Mouse (Mus musculus) retina, embryonic 14.5 days (tissue): ENCODE results near the gene Fth1.
A peak's percentile ranks its signal among the peaks of the same experiment; 100 is the strongest.

ENCODE experiments used
- DNase-seq: peaks from one replicate; pipeline ENCODE4 v3.0.0-alpha.2; 2015; ENCODE audit warnings: low spot score

Gene Fth1

GRCm38 (mm10) chr19:9992011-9992958 is 11.9 kb downstream of the Fth1 start:
- DNase-seq = no peak

DNA sequence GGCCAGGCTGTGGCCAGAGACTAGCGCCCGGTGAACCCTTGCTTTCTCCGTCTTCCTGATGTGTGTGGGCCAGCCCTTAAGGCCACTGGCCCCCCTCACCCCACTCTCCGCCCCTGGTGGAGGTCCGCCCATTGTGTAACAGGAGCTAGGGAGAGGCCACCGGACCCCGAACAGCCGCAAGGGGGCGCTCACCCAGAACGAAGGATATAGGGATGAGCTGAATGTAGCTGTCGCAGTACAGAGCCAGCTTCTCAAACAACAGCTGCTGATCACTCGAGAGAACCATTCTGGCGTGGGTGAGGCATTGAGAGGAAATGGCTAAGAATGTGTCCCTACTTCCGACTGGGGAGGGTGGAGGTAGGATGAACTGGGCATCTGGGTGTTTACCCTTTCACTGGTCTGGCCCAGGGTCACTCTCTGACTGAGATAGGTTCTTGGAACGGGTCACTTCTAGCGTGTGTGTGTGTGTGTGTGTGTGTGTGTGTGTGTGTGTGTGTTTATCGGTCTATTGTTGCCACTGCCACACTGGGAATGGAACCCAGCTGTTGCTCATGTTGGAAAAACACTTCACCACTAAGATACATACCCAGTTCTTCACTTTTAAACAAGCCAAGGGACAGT is 12.7 kb downstream of the Fth1 start:
- DNase-seq = peak; percentile 95

- DNase-seq = no peak
Observed at GRCm38 (mm10) chr19:9997204-9998062, 17.0 kb downstream of the Fth1 start.

DNA sequence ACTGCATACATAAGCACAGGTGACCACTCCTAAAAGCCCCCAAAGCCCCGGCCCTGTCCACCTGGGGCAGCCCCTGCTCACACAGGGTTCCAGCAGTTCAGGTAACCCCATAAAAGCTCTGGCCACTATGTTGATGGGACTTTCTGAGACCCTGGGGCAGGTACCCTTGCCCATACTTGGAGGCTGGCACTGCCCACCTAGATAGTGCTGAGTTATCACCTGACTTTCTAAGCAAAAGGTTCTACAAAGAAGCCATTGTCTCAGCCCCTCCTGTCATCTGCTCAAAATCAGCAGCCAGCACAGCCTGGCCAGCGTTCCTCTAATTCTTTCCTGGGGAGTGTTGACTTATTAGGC is 17.6 kb downstream of the Fth1 start:
- DNase-seq = no peak

DNA sequence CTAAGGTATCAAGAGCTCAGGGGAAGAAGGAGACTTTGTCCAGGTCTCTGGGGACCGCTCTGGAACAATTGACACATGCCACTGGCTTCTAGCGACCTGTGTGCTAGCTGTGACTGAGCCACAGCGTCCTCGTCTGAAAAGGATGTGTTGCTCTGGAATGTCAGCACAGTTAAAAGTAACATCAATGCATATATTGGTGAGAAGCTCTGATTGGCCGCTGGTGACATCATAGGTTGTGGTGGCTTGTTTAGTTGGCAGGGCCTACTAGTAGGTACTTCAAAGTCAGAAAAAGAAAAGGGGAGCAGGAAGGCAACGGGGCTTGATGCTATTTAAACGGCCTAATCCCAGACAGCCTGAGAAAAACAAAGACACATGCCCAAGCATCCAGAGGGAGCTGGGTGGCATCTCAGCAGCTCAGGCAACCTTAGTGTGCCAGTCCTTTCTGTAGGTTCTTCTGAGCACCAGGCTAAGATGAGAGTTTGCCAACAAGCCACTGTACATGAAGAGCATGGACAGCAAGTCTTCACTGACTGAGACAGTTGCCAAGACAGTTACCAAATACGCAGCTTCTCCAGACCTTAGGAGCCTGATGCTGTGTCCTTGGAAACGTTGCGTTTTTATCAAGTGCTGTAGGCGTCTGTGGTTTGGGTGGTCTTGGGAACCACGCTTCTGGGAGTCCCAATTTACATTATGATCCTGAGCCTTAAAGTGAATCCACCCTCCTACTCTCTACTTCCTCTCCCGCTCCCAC is 18.5 kb downstream of the Fth1 start:
- DNase-seq = no peak

GRCm38 (mm10) chr19:10000330-10000729 is 19.9 kb downstream of the Fth1 start:
- DNase-seq = peak; percentile 80

GRCm38 (mm10) chr19:10001206-10001969 is 21.0 kb downstream of the Fth1 start, which contains the start of the genes Best1 and Rab3il1:
Gene Best1, minus strand, starts transcription at chr19:10001633.
Gene Rab3il1, plus strand, starts transcription at chr19:10001669.
- DNase-seq = no peak

DNA sequence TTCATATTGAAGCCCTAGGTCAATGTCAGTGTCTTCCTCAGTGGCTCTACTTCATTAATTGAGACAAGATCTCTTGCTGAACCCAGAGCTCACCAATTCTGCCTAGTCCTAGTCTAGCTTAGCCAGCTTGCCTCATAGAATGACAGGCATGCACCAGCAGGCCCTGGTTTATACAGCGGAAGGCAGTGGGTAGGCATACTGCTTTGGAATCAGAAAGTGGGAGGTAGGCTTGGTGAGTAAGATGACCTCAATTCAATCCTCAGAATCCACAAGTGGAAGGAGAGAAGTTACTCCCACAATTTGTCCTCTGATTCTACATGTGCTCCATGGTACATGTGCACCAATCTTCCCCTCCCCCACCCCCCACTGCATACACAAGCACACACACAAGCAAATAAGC is 23.3 kb downstream of the Fth1 start:
- DNase-seq = no peak

DNA sequence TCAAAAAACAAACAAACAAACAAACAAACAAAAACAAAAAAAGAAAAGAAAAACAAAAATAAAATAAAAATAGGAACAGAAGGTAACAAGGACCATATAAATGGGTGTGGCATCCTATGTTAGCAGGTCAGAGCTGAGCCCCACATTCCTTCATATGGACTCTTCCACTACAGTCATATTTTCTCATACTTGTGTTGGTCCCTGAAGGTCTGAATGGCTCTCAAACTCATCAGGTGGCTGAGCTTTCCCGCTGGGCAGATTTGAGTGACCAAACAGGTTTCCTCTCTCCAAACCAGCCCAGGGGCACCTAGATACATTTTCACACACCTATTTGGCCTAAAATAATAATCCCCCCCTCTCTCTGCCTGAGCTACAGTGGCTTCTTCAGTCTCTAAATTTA is 31.0 kb downstream of the Fth1 start:
- DNase-seq = no peak

GRCm38 (mm10) chr19:10012827-10013278 is 32.5 kb downstream of the Fth1 start:
- DNase-seq = no peak

GRCm38 (mm10) chr19:10013348-10013747 is 33.0 kb downstream of the Fth1 start:
- no peak for DNase-seq

DNA sequence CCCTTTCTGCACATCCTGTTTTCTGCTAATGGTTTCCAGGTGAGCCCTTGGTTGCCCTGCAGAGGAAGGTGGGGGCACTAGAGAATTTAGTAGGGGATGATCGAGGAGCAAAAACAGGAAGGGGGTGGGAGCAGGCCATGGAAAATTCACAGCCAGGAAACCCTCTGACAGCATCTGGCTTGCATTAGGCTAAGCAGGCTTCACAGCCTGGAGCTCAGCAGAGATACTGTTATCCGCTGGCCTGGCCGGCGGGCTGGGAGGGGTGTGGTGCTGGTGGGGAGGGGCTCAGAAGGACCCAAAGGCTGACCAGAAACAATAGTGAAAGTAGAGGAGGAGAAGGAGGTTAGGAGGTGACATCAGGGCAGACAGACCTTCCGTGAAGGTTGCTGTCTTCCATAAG is 33.5 kb downstream of the Fth1 start:
- no peak for DNase-seq

- DNase-seq = no peak
Observed at GRCm38 (mm10) chr19:10014824-10015223, 34.4 kb downstream of the Fth1 start.

DNA sequence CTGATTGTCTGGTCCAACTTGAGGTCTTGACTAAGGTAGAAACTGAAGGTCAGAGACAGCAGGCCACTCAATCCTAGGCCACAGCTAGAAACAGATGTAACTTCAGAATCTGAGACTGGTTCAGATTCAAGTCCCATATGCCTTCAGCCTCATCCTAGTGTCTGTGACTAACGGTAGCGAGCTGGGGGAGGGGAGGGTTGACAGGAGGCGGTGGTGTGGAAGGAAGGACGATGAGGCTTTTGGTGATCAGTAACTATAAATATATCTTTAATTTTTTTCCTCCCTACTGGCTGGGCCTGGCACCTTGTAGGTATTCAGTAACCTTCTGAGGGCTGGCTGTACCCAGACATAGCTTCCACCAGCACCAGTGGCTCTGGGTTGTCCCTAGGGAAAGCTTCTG is 35.0 kb downstream of the Fth1 start:
- no peak for DNase-seq

DNA sequence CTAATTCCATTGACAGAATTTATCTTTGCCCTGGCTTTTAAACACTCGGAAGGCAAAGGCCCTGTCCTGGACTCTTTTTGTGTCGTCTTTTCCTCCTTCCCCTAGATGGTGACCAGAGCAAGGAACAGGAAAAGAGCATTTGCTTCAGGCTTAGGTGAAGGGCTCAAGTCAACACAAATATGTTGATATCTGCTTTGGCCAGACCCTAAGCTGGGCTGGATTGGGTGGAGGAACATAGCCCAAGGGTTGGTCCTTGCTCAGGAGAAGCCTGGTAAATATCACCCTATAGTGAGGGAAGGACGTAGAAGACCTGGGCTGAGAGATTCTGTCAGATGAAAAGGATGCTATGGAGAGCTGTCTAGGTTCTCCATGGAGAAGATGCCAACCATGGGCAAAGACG is 35.8 kb downstream of the Fth1 start:
- DNase-seq = no peak

DNA sequence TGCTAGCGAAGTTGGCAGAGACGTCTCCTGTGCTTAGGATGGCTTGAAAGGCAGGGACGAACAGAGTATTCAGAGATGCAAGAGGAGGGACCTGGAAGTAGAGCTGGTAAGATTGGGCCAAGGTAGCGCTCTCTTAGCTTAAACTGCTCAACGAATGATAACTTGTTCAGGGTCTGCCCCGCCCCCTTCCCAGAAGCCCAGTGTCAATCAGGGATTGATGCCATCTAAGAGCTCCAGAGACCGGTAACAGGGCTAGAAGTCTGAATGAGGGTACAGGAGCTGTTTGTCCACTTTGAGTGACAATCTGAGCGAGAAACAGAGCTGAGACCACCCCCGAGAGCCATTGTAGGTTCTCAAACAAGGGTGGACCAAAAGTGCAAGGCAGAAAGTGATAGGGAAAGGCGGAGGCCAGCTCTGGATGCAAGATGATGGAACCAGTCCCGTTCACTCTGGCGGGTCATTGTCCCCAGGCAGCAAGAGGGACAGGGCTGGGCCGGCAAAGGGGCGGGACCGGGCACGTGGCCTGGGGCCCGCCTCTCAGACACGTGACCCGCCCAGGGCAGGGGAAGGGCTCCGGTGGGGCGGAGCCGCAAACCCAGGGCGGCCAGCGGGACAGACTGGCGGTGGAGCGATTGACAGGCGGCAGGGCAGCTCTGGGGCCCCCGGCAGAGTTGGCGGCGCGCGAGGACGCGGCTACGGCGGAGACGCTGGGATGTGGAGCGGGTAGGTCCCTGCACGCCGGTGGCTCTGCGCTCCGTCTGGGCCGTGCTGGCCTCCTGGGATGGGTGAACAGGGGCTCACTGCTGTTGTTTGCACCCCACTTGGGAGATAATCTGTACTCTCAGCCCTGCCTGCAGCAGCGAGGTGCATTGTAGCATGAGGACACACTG is 37.5 kb downstream of the Fth1 start:
- DNase-seq = peak; percentile 89

DNA sequence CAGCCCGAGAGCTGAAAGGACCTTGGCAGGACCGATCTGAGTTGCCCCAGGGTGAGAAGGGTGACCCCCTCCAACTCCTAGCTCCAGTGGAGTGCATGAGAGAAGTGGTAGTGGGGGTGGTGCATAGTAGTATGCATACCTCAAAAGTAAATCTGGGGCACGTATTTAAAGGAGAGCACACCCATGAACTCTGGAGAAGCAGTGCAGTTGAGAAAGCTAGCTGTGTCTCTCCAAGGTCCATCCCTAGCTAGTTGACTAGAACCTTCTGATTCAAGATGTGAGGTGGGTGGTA is 38.1 kb downstream of the Fth1 start:
- no peak for DNase-seq

DNA sequence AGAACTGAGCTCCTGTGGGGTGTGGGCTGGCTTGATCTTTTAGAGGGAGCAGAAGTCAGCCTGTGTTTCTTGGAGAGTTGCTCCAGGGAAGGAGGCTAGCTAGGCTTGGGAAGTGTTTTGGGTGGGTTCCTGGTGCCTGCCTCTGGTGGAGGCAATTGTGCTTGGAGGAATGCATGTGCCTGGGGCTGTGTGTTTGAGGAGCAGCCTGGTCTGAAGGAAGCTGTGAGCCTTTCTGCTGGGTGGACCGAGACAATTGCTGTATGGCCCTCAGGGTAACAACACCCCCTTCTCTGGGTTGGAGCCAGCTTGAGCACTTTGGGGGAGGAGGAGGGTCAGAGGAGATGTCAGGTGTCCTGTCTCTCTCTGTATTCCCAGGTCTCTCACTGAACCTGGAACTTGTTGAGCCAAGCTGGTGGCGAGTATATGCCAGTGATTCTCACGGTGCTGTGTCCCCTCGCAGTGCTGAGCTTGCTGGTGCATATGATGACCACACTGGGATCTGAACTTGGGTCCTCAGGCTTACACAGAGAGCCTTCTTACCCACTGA is 38.9 kb downstream of the Fth1 start:
- DNase-seq = no peak

- DNase-seq = no peak
Observed at GRCm38 (mm10) chr19:10021981-10022380, 41.6 kb downstream of the Fth1 start.
